Mouse (Mus musculus) CD4-positive naive resting alpha-beta T cell, adult 57 days (primary cell): ENCODE results near the gene Tmem207. TPM values are rescaled to one million over a fixed set of nuclear protein-coding genes. Genes with fewer than 3 reads are reported as not detected.

Experiments used
- total RNA-seq: library from RNA; stranded (reverse); gene quantifications from one replicate; pipeline ENCODE4 v1.2.4, GENCODE M21; 2023

Tmem207 gene
- total RNA-seq: not detected

DNA sequence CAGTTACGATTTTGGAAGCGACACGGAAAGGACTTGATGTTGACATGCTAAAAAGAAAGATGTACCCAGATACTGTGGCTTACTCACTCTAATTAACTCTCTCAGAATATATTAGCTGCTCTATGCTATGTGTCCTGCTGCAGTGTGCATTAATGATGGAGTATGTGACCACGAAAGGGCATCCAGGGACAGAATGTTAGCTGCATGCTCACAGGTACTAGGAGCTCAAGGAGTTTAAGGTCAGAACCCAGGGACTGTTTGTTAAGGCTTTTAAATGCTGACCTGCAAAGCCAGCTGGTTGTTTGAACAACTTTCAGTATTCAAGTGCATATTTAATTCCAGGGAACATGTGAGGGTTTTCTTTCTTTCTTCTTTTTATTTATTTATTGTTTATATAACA, at the start of gene Tmem207:
Gene Tmem207, minus strand, starts transcription at position 101 of the 400 bp plus-strand sequence.

DNA sequence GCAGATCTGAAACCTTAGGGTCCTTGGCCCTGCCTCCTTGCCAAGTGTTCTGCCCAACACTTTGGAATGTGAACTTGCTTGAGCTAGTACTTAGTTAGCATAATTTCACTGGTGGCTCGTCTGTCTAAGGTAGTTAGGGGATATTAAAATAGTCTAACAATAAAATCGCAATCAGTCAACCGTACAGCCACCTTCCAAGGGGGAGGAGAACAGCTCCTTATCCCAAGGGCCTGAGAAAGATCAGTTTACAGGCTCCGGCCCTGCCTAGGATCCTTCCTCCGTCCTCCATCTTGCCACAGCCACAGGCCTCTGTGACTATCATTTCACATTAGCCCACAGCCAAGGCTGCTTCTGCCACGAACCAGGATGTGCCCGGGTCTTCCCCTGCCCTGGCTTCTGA, 63.7 kb downstream of the Tmem207 start, which contains the start of gene Cldn16:
Gene Cldn16, plus strand, starts transcription at position 301 of the 400 bp plus-strand sequence.

Other genes starting within 250 kb of the Tmem207 start
- gene Cldn1, start 154.9 kb downstream of the Tmem207 start, total RNA-seq: 0.18 TPM
- not detected for gene Cldn16, start 63.6 kb downstream of the Tmem207 start, total RNA-seq
- gene Il1rap, start 54.9 kb upstream of the Tmem207 start, total RNA-seq: 11.0 TPM